Mouse (Mus musculus): Measurements from ENCODE around the gene Arntl2. TPM values are rescaled to one million over a fixed set of nuclear protein-coding genes. Genes with fewer than 3 reads are reported as not detected.

Gene Arntl2
- 2.2 and 2.6 TPM in 2 replicates for polyA plus RNA-seq (2014; fragmentation: Nextera tagmentation; extraction: Ambion mirVana)

DNA sequence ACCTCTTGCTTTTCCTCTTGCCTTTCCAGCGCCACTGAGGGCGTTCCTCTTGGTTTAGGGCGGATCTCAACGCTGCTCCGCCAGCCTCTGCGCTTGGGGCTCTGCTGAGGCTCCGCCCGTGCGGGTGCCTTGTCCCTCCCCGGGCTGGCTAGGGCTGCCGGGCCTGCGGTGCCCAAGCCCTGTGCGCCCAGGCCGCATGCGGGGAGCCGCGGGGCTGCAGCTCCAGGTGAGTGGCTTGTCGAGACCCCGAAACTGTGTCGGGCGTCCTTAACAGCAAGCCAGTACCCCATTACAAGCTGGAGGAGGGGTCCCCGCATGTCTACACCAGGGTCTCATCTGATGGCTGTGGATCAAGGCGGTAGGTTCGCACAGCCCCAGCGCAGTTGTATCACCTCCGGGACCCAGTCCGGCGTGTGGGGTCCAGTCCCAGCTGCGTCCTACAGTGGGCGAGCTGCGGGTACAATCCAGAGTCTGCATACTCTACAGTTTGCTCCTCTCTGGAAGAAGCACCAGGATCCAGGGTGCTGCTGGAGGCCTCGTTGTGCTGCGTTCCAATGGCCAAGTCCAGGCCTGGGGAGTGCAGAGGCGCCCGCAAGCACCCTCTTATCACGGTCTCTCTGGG is at the start of gene Arntl2:
TSS of gene Arntl2 (plus strand) at position 132 of the 622 bp plus-strand sequence.
- Histone ChIP-seq H3K27me3 (replicated peaks; ENCODE audit: control insufficient read depth, insufficient read depth, low read length) (no peaks in the 10 kb centered on the region), H3K4me2 (ENCODE audit: low read length) (peak within 1 kb of the TSS; percentile 75), H3K4me3 (ENCODE audit: low read depth, low read length) (peak within 1 kb of the TSS; percentile 55), H3K27ac (ENCODE audit: low read depth) (no peak within 1 kb of the TSS), H3K4me1 (replicated peaks; ENCODE audit: control insufficient read depth, insufficient read depth, low read length) (no peaks in the 10 kb centered on the region), H3K9me3 (ENCODE audit: control insufficient read depth, low read length) (no peaks in the 10 kb centered on the region), H3K36me3 (ENCODE audit: control insufficient read depth, insufficient read depth, low read length) (no peaks in the 10 kb centered on the region), H3K9ac (ENCODE audit: low read length) (peak within 1 kb of the TSS; percentile 53)
- peak; percentile 87 for DNase-seq (ENCODE audit: low spot score)
- 1% methylated on average over 36 of the region's 36 CpGs for WGBS
- peak; percentile 95 for ATAC-seq (replicated peaks; ENCODE audit: low FRiP score, low TSS enrichment, low read depth)

DNA sequence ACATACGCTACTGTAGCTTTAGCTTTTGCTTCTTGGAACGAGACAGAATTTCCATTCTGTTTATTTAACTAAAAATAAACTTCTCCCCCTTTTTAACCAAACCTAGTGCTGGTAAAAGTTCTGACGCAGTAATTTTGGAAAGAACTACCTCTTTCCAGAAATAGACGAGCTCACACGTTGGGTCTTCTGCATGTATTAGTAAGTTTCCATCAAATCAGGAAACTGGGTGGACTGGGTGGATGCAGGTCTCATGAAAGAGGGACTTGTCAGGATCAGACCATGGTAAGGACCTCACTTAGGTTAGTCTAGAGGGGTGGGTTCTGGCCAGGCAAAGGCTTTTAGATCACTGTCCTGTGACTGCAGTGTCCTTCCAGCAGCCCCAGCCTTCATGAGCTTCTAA is 49.3 kb upstream of the Arntl2 start:
- Histone ChIP-seq H3K4me2 (ENCODE audit: low read length) (no peak overlapping the region), H3K9me3 (ENCODE audit: control insufficient read depth, low read length) (no peaks in the 10 kb centered on the region)
- no peak for ATAC-seq (replicated peaks; ENCODE audit: low FRiP score, low TSS enrichment, low read depth)

DNA sequence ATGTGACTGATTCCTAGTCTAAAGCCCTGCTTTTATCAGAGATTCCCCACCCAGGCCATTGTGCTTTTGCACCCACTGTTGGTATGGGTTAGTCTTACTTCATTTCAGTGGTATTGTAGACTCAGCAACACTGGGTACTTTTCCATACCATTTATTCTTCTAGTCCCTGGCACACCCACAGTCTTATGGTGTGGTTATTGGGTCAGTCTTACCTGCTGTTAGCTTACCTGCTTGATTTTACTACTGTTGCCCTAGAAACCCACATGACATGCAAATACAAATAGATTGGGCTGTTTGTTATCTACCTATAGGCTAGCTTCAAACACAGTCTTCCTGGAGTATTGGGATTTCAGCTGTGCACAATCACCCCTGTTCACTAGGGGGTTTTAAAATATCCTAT is 48.8 kb upstream of the Arntl2 start:
- DNase-seq (ENCODE audit: low spot score) = no peak
- no peak overlapping the region for H3K4me2 ChIP-seq (ENCODE audit: low read length)
- H3K9me3 ChIP-seq (ENCODE audit: control insufficient read depth, low read length) = no peaks in the 10 kb centered on the region
- H3K4me3 ChIP-seq (ENCODE audit: low read depth, low read length) = no peak overlapping the region
- no peak for ATAC-seq (replicated peaks; ENCODE audit: low FRiP score, low TSS enrichment, low read depth)
- peaks cover 4% of the 10 kb centered on the region; the same call in 1 of the 2 replicates for H3K4me1 ChIP-seq (replicated peaks; ENCODE audit: control insufficient read depth, insufficient read depth, low read length)
- no peaks in the 10 kb centered on the region for H3K36me3 ChIP-seq (ENCODE audit: control insufficient read depth, insufficient read depth, low read length)
- H3K27me3 ChIP-seq (replicated peaks; ENCODE audit: control insufficient read depth, insufficient read depth, low read length) = no peaks in the 10 kb centered on the region
- H3K27ac ChIP-seq (ENCODE audit: low read depth) = no peak overlapping the region
- no peak overlapping the region for H3K9ac ChIP-seq (ENCODE audit: low read length)

More for the DNA sequence above, 49.3 kb upstream of the Arntl2 start:
- no peaks in the 10 kb centered on the region for H3K27me3 ChIP-seq (replicated peaks; ENCODE audit: control insufficient read depth, insufficient read depth, low read length)
- 40% methylated on average over 5 of the region's 5 CpGs for WGBS
- DNase-seq (ENCODE audit: low spot score) = no peak
- H3K4me1 ChIP-seq (replicated peaks; ENCODE audit: control insufficient read depth, insufficient read depth, low read length) = 0 out of 2 replicates have a peak, but pooled peaks cover under 1% of the 10 kb centered on the region
- H3K36me3 ChIP-seq (ENCODE audit: control insufficient read depth, insufficient read depth, low read length) = no peaks in the 10 kb centered on the region
- no peak overlapping the region for H3K4me3 ChIP-seq (ENCODE audit: low read depth, low read length)
- H3K9ac ChIP-seq (ENCODE audit: low read length) = no peak overlapping the region
- no peak overlapping the region for H3K27ac ChIP-seq (ENCODE audit: low read depth)

DNA sequence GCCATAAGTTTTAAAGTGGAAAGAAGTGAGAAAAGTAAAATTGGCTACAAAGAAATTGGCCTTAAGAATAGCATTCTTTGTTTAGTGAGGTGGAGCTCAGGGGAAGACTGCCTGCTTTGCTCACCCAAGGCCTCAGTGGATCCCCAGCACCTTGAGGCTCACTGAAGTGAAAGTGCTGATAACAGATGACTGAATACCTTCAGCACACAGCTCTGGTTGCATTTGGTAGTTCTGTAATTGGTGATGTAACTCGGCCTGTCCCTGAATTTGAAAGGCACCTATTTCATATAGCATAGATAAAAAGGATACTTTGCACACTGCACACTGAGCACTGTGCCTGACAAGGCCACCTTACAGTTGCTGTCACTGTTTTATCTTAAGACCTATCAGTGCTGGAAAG is 47.6 kb upstream of the Arntl2 start:
- 69% methylated on average over 1 of the region's 1 CpGs for WGBS
- Histone ChIP-seq H3K4me1 (replicated peaks; ENCODE audit: control insufficient read depth, insufficient read depth, low read length) (peaks cover 4% of the 10 kb centered on the region; the same call in 1 of the 2 replicates), H3K9ac (ENCODE audit: low read length) (no peak overlapping the region), H3K9me3 (ENCODE audit: control insufficient read depth, low read length) (no peaks in the 10 kb centered on the region), H3K27me3 (replicated peaks; ENCODE audit: control insufficient read depth, insufficient read depth, low read length) (no peaks in the 10 kb centered on the region), H3K4me3 (ENCODE audit: low read depth, low read length) (no peak overlapping the region), H3K4me2 (ENCODE audit: low read length) (no peak overlapping the region), H3K36me3 (ENCODE audit: control insufficient read depth, insufficient read depth, low read length) (no peaks in the 10 kb centered on the region), H3K27ac (ENCODE audit: low read depth) (no peak overlapping the region)
- no peak for DNase-seq (ENCODE audit: low spot score)
- no peak for ATAC-seq (replicated peaks; ENCODE audit: low FRiP score, low TSS enrichment, low read depth)

DNA sequence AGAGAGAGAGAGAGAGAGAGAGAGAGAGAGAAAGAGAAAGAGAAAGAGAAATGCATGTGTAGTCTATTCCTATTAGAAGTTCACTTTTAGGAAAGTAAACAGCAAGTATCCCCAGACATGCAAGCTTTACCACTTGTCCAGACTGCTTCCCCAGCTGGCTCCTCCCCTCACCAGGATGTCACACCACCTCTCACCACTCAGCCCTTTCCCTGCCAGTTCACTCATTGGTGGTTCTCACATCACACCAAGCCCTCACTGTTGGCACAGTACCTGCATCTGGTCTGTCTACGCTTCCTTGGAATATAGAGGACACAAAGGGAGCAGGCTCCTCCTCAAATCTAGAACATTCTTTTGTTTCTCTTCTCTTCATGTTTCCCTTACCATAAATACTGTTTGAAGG is 44.2 kb upstream of the Arntl2 start:
- ATAC-seq (replicated peaks; ENCODE audit: low FRiP score, low TSS enrichment, low read depth) = no peak
- peaks cover 10% of the 10 kb centered on the region for H3K4me1 ChIP-seq (replicated peaks; ENCODE audit: control insufficient read depth, insufficient read depth, low read length)
- WGBS = 57% methylated on average over 1 of the region's 1 CpGs
- H3K9me3 ChIP-seq (ENCODE audit: control insufficient read depth, low read length) = no peaks in the 10 kb centered on the region
- DNase-seq (ENCODE audit: low spot score) = no peak
- H3K4me2 ChIP-seq (ENCODE audit: low read length) = no peak overlapping the region
- H3K36me3 ChIP-seq (ENCODE audit: control insufficient read depth, insufficient read depth, low read length) = no peaks in the 10 kb centered on the region
- no peak overlapping the region for H3K4me3 ChIP-seq (ENCODE audit: low read depth, low read length)
- no peak overlapping the region for H3K9ac ChIP-seq (ENCODE audit: low read length)
- H3K27ac ChIP-seq (ENCODE audit: low read depth) = no peak overlapping the region
- no peaks in the 10 kb centered on the region for H3K27me3 ChIP-seq (replicated peaks; ENCODE audit: control insufficient read depth, insufficient read depth, low read length)

DNA sequence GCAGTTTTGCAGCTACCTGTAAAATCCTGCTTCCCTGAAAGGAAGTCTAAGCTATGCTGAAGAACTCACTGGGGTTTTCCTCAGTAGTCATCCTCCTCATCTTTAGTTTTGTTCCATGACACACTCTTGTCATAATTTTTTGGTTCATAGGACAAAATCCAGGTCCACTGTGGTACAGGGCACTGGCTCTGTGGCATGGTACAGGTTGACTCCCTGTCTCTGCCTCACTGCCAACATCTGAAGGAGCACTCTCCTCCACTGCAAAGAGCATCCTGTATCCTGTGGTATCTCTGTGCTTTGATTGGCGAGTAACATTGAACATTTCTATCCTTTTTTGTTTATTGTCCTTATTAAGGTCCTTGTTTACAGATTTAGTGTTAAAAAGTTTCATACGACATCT is 43.7 kb upstream of the Arntl2 start:
- H3K36me3 ChIP-seq (ENCODE audit: control insufficient read depth, insufficient read depth, low read length) = no peaks in the 10 kb centered on the region
- ATAC-seq (replicated peaks; ENCODE audit: low FRiP score, low TSS enrichment, low read depth) (no peak), DNase-seq (ENCODE audit: low spot score) (no peak)
- no peak overlapping the region for H3K4me2 ChIP-seq (ENCODE audit: low read length)
- no peak overlapping the region for H3K9ac ChIP-seq (ENCODE audit: low read length)
- no peaks in the 10 kb centered on the region for H3K27me3 ChIP-seq (replicated peaks; ENCODE audit: control insufficient read depth, insufficient read depth, low read length)
- 88% methylated on average over 2 of the region's 2 CpGs for WGBS
- H3K4me3 ChIP-seq (ENCODE audit: low read depth, low read length) = no peak overlapping the region
- no peaks in the 10 kb centered on the region for H3K9me3 ChIP-seq (ENCODE audit: control insufficient read depth, low read length)
- H3K4me1 ChIP-seq (replicated peaks; ENCODE audit: control insufficient read depth, insufficient read depth, low read length) = peaks cover 10% of the 10 kb centered on the region
- no peak overlapping the region for H3K27ac ChIP-seq (ENCODE audit: low read depth)

DNA sequence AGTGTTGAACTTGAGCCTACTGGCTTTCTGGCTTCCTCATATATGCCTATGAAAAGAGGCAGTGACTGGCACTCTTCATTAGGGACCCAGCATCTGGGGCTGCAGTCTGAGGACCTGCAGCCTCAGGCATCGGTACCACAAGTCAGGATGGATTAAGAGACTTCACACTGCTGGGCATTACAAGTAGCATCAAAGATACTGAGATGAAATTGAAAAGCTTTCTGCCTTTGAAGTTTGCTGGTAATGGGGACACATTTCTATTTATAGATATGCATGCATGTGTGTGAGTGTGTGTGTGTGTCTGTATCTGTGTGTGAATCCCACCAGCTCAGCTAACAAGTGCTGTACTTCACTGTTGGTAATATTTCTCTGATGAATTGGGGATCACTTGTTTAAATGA is 43.2 kb upstream of the Arntl2 start:
- Histone ChIP-seq H3K27ac (ENCODE audit: low read depth) (no peak overlapping the region), H3K4me2 (ENCODE audit: low read length) (no peak overlapping the region), H3K27me3 (replicated peaks; ENCODE audit: control insufficient read depth, insufficient read depth, low read length) (no peaks in the 10 kb centered on the region), H3K9me3 (ENCODE audit: control insufficient read depth, low read length) (no peaks in the 10 kb centered on the region), H3K9ac (ENCODE audit: low read length) (no peak overlapping the region), H3K36me3 (ENCODE audit: control insufficient read depth, insufficient read depth, low read length) (no peaks in the 10 kb centered on the region), H3K4me3 (ENCODE audit: low read depth, low read length) (no peak overlapping the region), H3K4me1 (replicated peaks; ENCODE audit: control insufficient read depth, insufficient read depth, low read length) (peaks cover 10% of the 10 kb centered on the region)
- WGBS = 79% methylated on average over 1 of the region's 1 CpGs
- no peak for DNase-seq (ENCODE audit: low spot score)
- no peak for ATAC-seq (replicated peaks; ENCODE audit: low FRiP score, low TSS enrichment, low read depth)

DNA sequence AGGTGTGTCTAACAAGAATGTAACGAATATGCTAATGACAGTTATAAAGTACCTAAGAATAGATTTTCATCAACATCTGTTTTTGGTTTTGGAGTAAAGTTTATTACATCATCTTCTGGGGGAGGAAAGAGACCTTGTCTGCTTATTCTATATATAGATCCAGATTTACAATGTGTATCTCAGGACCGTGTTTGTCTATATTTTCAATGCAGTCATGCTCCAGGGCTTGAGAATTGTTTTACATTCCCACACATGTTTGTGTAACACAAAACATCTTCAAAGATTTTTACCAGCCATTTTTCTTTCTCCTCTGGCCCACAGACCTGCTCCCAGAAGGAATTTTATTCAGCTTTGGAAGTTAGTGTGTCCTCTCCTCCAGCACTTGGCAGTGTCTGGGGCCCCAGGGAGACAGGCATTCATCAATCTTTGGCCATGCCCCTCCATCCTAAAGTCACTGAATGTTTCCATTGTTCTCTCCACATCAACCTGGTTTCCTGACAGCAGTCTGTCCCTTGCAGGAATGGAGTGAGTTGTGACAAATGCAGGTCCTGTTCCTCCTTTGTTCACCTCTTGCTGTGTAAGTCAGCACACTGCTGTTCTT is 42.2 kb upstream of the Arntl2 start:
- H3K36me3 ChIP-seq (ENCODE audit: control insufficient read depth, insufficient read depth, low read length) = no peaks in the 10 kb centered on the region
- DNase-seq (ENCODE audit: low spot score) (no peak), ATAC-seq (replicated peaks; ENCODE audit: low FRiP score, low TSS enrichment, low read depth) (no peak)
- no peaks in the 10 kb centered on the region for H3K9me3 ChIP-seq (ENCODE audit: control insufficient read depth, low read length)
- no peaks in the 10 kb centered on the region for H3K27me3 ChIP-seq (replicated peaks; ENCODE audit: control insufficient read depth, insufficient read depth, low read length)
- no peak overlapping the region for H3K4me3 ChIP-seq (ENCODE audit: low read depth, low read length)
- WGBS = 40% methylated on average over 2 of the region's 2 CpGs
- peaks cover 10% of the 10 kb centered on the region for H3K4me1 ChIP-seq (replicated peaks; ENCODE audit: control insufficient read depth, insufficient read depth, low read length)
- no peak overlapping the region for H3K27ac ChIP-seq (ENCODE audit: low read depth)
- H3K9ac ChIP-seq (ENCODE audit: low read length) = no peak overlapping the region
- H3K4me2 ChIP-seq (ENCODE audit: low read length) = no peak overlapping the region

DNA sequence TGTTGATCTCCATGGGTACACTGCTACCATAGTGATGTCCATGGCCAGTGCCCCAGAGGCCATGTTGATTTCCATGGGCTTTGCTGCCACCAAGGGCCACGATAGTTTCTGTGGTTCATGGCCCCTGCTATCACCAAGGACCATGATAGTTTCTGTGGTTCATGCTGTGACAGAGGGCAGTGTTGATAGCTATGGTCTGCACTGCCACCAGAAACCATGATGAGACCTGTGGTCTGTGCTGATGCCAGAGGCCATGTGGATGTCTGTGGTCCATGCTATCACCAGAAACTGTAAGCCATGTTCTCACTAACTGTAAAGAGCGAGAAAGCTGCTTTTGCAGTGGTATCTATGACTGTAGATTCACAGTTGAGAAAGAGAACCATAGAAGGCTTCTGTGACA is 40.7 kb upstream of the Arntl2 start:
- ATAC-seq (replicated peaks; ENCODE audit: low FRiP score, low TSS enrichment, low read depth) (no peak), DNase-seq (ENCODE audit: low spot score) (no peak)
- WGBS = 96% methylated on average over 2 of the region's 2 CpGs

More for the DNA sequence above, 40.7 kb upstream of the Arntl2 start:
- H3K27me3 ChIP-seq (replicated peaks; ENCODE audit: control insufficient read depth, insufficient read depth, low read length) = no peaks in the 10 kb centered on the region
- H3K4me2 ChIP-seq (ENCODE audit: low read length) = no peak overlapping the region
- H3K4me1 ChIP-seq (replicated peaks; ENCODE audit: control insufficient read depth, insufficient read depth, low read length) = peaks cover 10% of the 10 kb centered on the region
- no peaks in the 10 kb centered on the region for H3K9me3 ChIP-seq (ENCODE audit: control insufficient read depth, low read length)
- H3K9ac ChIP-seq (ENCODE audit: low read length) = no peak overlapping the region
- no peak overlapping the region for H3K4me3 ChIP-seq (ENCODE audit: low read depth, low read length)
- peaks cover 5% of the 10 kb centered on the region; the same call in 1 of the 2 replicates for H3K36me3 ChIP-seq (ENCODE audit: control insufficient read depth, insufficient read depth, low read length)
- no peak overlapping the region for H3K27ac ChIP-seq (ENCODE audit: low read depth)
